Mouse (Mus musculus): ENCODE data around the gene Alkal2.

Alkal2 gene

GRCm38 (mm10) chr12:30883986-30884621 lies at the start of gene Alkal2:
Gene Alkal2, plus strand, starts transcription at chr12:30884322.
- no peak for DNase-seq

DNA sequence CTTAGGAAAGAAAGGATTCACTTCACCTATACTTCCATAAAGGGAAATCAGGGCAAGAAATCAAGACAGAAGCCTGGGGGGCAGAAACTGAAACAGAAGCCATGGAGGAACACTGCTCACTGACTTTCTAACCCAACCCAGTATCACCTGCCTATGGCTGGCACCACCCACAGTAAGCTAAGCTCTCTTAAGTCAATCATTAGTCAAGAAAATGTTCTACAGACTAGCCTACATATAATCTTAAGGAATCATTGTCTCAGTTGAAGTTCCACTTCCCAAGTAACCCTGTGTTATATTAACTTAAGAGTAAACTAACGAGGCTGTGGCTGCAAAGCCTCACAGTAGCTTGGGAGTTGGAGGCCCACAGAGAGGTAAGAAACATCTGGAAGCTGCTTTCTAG lies 35.6 kb upstream of the Alkal2 start:
- no peak for DNase-seq

DNA sequence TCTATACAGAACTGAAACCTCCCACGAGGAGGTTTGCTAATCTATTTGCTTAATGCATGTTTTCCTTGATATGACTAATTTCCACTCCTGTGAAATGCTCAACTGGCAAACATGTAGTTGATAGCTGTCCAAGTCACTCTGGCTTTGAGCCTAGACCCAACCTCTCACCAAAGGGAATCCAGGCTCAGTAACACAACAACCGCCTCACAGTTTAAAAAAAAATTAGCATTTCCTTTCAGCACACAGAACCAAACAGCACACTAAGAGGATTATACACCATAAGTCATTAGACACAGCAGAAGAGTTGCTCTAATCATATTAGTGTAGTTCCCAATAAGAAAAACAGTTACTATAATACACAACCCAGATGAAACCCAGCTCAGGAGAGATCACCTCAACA lies 33.2 kb upstream of the Alkal2 start:
- DNase-seq, result peak; percentile 56 to 66

GRCm38 (mm10) chr12:30851871-30852270 lies 32.3 kb upstream of the Alkal2 start:
- DNase-seq, result peak; percentile 15 to 31

DNA sequence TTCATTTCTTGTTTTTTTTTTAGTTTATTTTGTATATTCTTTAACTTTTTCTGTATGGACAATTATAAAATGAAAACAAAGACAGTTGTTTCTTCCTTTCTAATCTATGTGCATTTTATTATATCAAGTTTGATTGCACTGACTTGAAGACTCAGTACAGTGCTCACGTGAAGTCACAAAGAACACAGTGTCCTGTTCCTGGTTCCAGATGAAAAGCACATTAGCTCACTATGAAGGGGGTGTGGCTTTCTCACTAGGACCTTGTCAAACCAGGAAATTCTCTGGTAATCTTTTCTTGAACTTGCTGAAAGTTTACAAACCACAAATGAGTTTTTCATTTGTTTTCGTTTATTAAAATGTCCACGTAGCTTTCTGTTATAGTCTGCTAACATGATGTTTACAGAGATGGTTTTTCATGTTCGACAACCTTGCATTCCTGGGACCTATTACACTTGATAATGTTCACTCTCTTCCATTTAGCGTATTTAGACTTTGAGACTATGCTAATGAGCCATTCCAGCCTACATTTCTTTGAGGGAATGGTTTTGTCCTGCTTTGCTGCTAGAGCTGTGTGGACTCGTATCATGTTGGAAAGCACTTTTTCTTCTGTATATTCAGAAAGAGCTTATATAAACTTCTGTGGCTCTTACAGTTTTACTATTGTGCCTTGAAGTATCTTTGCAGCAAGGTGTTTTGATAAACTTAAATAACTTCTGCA lies 28.5 kb upstream of the Alkal2 start:
- DNase-seq, result no peak

GRCm38 (mm10) chr12:30856172-30856571 lies 27.9 kb upstream of the Alkal2 start:
- DNase-seq, result no peak

- no peak for DNase-seq
Measured at GRCm38 (mm10) chr12:30864347-30864746, 19.8 kb upstream of the Alkal2 start.

DNA sequence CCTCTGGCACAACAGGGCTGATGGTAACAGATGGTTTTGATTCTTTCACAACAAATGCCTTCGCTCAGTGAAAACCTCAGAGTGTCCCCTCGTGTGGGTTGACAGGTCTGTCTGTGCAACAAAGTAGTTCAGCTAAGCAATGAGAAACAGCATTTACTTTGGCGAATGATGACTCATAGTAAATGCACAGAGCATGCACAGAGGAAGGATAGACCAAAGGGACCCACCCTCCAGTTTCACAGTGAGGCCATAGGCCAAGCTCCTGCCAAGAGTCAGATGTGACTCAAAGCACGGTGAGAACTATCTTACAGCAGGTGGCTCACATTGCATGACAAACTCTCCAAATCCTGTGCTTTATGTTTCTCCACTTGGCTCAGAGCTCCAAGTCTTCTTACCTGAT lies 18.3 kb upstream of the Alkal2 start:
- DNase-seq, result no peak

DNA sequence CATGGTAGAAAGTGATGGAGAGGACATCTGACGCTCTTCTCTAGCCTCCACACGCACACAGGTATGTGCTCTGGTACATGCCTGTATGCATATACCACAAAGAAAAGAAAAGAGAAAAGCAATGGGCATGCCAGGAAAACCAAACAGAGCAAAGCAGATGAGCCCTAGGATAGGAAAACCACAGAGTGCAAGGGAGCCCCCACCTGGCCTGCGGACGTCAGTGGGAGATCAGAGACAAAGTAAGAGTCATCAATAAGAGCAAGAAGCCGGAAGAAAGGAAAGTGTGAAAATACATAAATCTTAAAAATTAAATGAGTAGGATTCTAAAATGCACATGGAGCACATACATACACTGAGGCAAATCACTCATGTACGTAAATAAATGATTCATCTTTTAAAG lies 4.7 kb upstream of the Alkal2 start:
- no peak for DNase-seq

DNA sequence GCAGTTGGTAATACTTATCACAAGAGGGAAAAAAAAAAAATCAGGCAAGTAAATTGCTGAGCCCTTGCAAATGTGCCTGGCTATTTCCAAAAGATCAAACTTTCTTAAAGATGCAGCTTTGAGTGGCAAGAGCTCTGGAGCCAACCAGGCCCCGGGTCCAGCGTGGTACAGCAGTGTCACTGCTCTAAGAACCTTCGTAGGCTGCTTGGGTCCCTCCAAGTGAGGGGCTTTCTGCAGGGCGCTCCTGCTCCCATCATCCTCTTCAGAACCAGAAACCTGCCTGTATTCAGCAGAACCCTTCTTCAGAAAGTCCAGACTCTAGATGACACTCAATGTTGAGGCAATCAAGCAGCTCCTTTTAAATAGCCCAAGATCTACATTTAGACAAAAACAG lies 533 bp upstream of the Alkal2 start:
- DNase-seq, result no peak

DNA sequence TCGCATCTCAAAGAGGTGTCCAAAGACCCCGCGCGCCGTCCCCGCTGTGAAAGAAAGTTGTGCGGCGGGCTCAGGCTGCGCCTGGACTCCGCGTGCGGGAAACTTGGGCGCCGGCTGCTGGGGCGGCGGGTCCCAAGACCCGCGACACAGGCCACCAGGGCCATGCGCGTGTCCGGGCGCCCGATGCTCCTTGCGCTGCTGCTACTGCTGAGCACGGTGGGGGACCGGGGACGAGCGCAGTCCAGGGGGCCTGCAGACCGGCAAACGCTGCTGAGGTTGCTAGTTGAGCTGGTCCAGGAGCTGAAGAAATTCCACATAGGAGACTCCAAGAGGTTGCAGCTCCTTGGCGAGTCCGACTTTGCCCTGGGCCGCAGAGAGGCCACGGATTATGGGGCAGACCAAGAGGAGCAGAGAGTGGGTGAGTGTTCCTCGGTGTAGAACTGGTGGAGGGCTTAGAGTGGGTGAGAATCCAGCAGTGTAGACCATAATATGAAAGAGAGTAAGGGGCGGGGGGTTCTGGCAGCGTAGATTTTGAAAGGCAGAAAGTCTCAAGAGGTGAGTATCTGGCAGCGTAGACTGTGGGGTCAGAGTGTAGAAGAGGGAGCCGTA lies 604 bp downstream of the Alkal2 start:
- DNase-seq, result no peak

- no peak for DNase-seq
Measured at GRCm38 (mm10) chr12:30885891-30886290, 1.8 kb downstream of the Alkal2 start.

DNA sequence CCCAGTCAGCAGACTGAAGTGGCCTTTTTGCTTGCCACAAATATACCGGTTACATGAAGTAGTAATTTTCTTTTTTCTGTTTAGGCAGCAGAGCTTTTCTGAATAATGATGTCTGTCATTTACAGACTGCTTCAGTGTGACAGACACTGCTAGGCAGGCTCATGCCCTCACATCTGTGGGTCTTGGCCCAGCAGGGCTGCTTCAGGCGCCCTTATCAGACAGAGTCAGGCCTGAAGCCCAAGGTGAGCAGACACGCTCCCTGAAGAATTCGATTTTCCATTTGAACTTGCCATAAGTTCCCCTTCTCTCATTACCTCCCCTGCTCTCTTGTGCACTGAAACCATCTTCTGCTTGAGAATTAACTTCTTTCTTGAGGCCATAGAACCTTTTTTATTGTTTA lies 3.9 kb downstream of the Alkal2 start:
- no peak for DNase-seq

- peak; percentile 47 to 72 for DNase-seq
Measured at GRCm38 (mm10) chr12:30890067-30890466, 5.9 kb downstream of the Alkal2 start.

DNA sequence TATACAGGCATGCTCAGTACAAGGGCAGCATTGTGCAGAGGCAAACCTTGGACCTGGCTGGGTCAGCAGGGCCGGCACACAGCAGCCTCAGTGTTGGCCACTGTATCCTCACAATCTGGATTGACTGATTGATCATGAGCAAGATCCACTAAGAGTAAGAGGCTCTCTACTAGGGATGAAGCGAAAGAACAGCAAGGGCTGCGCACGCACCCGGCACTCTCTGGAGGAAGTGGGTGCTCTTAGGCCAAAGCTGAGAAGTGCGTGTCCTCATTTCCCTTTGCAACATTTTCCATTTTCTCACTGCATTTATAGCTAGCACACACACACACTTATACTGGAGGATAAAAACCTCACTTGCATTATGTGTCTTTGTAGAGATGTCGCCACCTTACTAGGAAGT lies 7.3 kb downstream of the Alkal2 start:
- no peak for DNase-seq

DNA sequence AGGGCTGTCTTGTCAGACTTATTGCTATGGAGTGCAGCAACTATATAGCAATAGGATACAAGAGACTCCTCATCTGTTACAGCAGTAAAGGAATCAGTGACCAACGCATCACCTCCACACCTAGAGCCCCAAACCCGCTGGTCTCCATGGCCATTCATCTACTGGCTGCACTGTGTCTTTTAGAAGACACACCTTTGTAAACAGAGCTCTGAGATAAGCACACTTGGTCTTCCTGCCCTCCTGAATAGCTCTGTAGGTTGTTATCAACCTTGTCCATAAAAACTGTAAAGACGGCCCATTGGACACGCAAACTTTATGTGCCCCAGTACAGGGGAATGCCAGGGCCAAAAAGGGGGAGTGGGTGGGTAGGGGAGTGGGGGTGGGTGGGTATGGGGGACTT lies 12.9 kb downstream of the Alkal2 start:
- no peak for DNase-seq

GRCm38 (mm10) chr12:30908658-30909057 lies 24.5 kb downstream of the Alkal2 start:
- no peak for DNase-seq

DNA sequence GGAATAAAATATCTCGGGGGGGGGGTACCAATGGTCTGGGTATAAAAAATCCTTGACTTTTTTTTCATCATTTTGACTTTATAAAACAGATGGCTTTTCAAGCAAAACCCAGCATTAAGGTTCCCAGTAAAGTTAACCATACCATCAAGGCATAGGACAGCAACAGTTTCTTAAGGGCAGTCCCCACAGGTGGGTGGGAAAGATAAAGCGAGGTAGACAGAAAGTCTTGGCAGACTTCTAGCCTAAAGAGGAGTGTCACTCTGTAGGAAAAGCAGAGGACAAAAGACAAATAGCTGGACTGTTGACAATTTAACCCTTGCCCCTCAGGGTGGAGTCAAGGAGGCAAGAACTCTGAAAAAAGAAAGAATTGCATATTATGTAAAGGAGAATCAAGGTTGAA lies 25.8 kb downstream of the Alkal2 start:
- DNase-seq, result no peak

DNA sequence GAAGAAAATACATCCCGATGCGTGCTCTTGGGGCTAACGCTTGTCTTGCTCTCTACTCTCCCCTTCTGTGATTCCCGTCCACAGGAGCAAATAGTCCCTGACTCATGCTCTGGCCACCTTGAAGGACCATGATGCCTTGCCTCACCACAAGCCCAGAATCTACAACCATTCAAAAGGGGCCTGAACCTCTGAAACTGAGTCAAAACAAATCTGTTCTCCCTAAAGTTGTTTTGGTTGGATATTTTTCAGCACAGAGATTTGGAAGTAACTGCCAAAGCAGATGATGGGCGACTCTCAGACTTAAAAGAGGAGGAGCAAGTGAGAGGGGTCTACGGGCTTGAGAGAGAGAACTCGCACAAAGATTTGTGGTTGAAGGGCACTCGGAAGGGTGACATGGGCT lies 26.7 kb downstream of the Alkal2 start:
- DNase-seq, result no peak

DNA sequence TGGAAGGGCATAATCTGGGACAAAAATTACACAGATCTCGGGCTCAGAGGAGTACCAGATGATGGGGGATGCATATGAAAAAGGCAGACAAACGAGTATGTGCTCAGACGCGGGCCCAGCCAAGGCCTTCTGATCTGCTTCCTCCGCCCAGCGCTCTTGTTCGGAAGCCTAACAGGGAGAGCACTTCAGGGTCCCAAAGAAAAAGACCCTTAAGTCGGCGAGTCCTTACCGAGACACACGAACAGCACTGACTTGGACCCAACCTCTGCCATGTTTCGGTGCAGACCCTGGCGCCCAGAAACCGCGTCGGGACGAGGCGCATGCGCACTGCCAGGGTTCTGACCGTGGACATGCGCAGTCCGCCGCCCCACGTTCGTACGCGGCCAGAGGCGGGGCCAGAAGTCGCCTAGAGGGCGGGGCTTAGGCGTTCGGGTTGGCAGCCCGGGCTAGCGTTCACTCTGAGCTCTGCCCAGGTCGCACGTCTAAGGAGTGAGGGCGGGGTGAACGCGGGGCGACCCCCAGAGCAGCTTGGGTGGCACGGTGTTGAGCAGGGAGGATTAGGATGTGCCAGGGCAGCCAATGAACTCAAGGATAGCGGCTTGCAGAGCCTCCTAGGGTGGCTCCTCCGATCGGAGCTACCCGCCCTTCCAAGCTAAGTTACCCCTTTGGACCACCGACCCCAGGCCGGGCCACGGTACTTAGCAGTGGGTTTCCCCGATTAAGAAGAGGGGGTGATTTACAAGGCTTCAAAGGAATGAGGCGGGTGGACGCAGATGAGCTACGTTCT lies 27.3 kb downstream of the Alkal2 start, which contains the start of the genes Acp1 and Sh3yl1:
TSS of gene Acp1 (minus strand) at position 329 of the 787 bp plus-strand sequence.
TSS of gene Sh3yl1 (plus strand) at position 408 of the 787 bp plus-strand sequence.
- peak; percentile 96 to 97 for DNase-seq

DNA sequence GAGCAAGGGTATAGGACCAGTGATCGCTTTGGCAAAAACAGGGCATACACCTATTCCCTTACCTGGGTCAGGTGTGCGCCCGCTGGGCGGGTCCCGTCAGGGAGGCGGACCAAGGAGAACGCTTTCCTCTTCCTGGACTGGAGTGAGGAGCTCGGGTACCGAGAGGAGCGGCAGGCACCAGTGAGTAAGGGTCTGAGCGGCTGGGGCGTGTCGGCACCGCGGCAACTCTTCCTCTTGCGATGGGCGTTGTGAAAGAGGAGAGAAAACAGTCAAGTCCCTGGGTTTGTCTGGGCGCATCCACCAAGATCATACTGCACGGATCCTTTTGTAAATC lies 27.9 kb downstream of the Alkal2 start:
- DNase-seq, result peak; percentile 51 to 55

DNA sequence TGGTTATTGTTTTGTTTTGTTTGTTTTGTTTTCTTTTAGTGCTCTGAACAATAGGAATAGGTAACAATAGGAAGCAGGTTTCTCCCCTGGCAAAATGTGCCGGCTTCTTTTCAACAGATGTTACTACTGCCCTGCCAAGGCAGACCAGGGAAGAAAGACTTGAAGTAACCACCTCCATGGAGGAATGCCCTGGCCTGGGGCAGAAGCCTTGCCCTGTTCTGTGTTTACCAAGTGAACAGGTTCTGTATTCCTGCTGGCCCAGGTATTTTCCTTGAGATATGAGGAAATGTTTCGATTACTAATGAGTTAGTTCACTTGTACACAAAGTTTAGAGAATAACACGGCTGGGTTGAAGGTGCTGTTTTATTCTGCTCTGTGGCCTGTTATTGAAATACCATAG lies 28.7 kb downstream of the Alkal2 start:
- no peak for DNase-seq

DNA sequence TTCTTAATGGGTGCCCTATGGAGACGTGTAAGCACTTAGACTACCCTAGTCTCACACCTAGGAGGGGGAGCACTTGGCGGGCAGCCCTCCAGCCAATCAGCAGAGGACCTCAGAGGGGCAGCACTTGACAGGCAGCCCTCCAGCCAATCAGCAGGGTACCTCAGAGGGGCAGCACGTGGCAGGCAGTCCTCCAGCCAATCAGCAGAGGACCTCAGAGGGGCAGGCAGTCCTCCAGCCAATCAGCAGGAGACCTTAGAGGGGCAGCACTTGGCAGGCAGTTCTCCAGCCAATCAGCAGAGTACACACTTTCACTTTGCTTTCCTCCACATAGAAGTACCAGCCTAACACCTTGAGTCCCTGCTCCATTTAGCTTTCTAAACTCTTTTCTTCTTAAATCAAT lies 38.3 kb downstream of the Alkal2 start:
- no peak for DNase-seq

Data from cerebellum, postnatal 36 days (tissue).